Mouse (Mus musculus) MEL (cell line): ENCODE data around the gene Gm20388. TPM values are rescaled to one million over a fixed set of nuclear protein-coding genes. Genes with fewer than 3 reads are reported as not detected.

ENCODE experiments used
- DNase-seq: peaks from one replicate; pipeline ENCODE4 v3.0.0; 2011; ENCODE audit warnings: low read depth, low spot score
- H3K27ac ChIP-seq: 2 replicates; pipeline ENCODE4 v1.5.1; 2012; ENCODE audit warnings: low read depth, mild to moderate bottlenecking, control low read depth, low read length, moderate library complexity; ENCODE audit not compliant: control insufficient read depth
- H3K27me3 ChIP-seq, 2 experiments: fragments of 150-350 bp in 1 of 2; sonication (generic) in 1 of 2; 2 replicates each; pipeline ENCODE4 v1.6.1; 2012; ENCODE audit warnings: low read length in 2 of 2, mild to moderate bottlenecking in 2 of 2, improper control_type of control experiment in 1 of 2, moderate library complexity in 1 of 2; ENCODE audit not compliant: insufficient read depth in 2 of 2, control insufficient read depth in 1 of 2
- H3K36me3 ChIP-seq, 2 experiments: 2 replicates each; pipeline ENCODE4 v1.6.1; 2012 to 2014; ENCODE audit warnings: low read length in 2 of 2, improper control_type of control experiment in 1 of 2, inconsistent platforms in 1 of 2, mild to moderate bottlenecking in 1 of 2; ENCODE audit not compliant: insufficient read depth in 2 of 2, control insufficient read depth in 1 of 2
- H3K4me1 ChIP-seq, 2 experiments: fragments of 150-350 bp in 1 of 2; sonication (generic) in 1 of 2; 2 replicates each; pipeline ENCODE4 v1.6.1; 2012; ENCODE audit warnings: low read length in 2 of 2, improper control_type of control experiment in 1 of 2, mild to moderate bottlenecking in 1 of 2; ENCODE audit not compliant: insufficient read depth in 2 of 2, control insufficient read depth in 1 of 2
- H3K4me3 ChIP-seq, 2 experiments: fragments of 150-350 bp in 1 of 2; sonication (generic) in 1 of 2; 2 replicates each; pipeline ENCODE4 v1.5.1; 2012; ENCODE audit warnings: low read depth in 2 of 2, low read length in 2 of 2, mild to moderate bottlenecking in 2 of 2, moderate library complexity in 2 of 2, control low read depth in 1 of 2, improper control_type of control experiment in 1 of 2; ENCODE audit not compliant: control insufficient read depth in 1 of 2, insufficient read depth in 1 of 2
- H3K79me2 ChIP-seq: 2 replicates; pipeline ENCODE4 v1.6.1; 2012; ENCODE audit warnings: mild to moderate bottlenecking, low read length, moderate library complexity; ENCODE audit not compliant: control insufficient read depth, poor library complexity, insufficient read depth
- H3K9ac ChIP-seq: 2 replicates; pipeline ENCODE4 v1.6.1; 2012; ENCODE audit warnings: low read depth, mild to moderate bottlenecking, control low read depth, low read length, moderate library complexity; ENCODE audit not compliant: control insufficient read depth, poor library complexity, severe bottlenecking
- H3K9me3 ChIP-seq: fragments of 150-350 bp; sonication (generic); replicated peaks from 2 replicates; pipeline ENCODE4 v1.6.1; 2012; ENCODE audit warnings: mild to moderate bottlenecking, low read length, improper control_type of control experiment, moderate library complexity; ENCODE audit not compliant: insufficient read depth
- BHLHE40 ChIP-seq: IDR thresholded peaks from 2 replicates; pipeline ENCODE4 v1.6.1; 2012; ENCODE audit warnings: low read depth, mild to moderate bottlenecking, inconsistent platforms, low read length, improper control_type of control experiment, borderline replicate concordance
- CHD1 ChIP-seq: IDR thresholded peaks from 2 replicates; pipeline ENCODE4 v1.6.1; 2012; ENCODE audit warnings: low read depth, mild to moderate bottlenecking, inconsistent platforms, low read length, improper control_type of control experiment
- CHD2 ChIP-seq: IDR thresholded peaks from 2 replicates; pipeline ENCODE4 v1.6.1; 2011; ENCODE audit warnings: low read length, improper control_type of control experiment
- ELF1 ChIP-seq: IDR thresholded peaks from 2 replicates; pipeline ENCODE4 v1.6.1; 2014; ENCODE audit warnings: low read depth, mild to moderate bottlenecking, inconsistent platforms, low read length, improper control_type of control experiment, moderate library complexity
- GATA1 ChIP-seq: IDR thresholded peaks from 2 replicates; pipeline ENCODE4 v1.6.1; 2011; ENCODE audit warnings: low read depth, low read length, improper control_type of control experiment
- JUND ChIP-seq: IDR thresholded peaks from 2 replicates; pipeline ENCODE4 v1.6.1; 2011; ENCODE audit warnings: low read depth, mild to moderate bottlenecking, improper control_type of control experiment, low read length
- MAFK ChIP-seq: IDR thresholded peaks from 2 replicates; pipeline ENCODE4 v1.6.1; 2011; ENCODE audit warnings: low read depth, mild to moderate bottlenecking, low read length, improper control_type of control experiment, borderline replicate concordance
- MAZ ChIP-seq: IDR thresholded peaks from 2 replicates; pipeline ENCODE4 v1.6.1; 2012; ENCODE audit warnings: low read depth, mild to moderate bottlenecking, inconsistent platforms, low read length, improper control_type of control experiment
- MXI1 ChIP-seq: IDR thresholded peaks from 2 replicates; pipeline ENCODE4 v1.6.1; 2011; ENCODE audit warnings: mild to moderate bottlenecking, low read depth, low read length, improper control_type of control experiment
- POLR2A ChIP-seq, 2 experiments: IDR thresholded peaks; 2 replicates each; pipeline ENCODE4 v1.6.1; 2011 to 2012; ENCODE audit warnings: low read length in 2 of 2, mild to moderate bottlenecking in 2 of 2, control low read depth in 1 of 2, improper control_type of control experiment in 1 of 2, low read depth in 1 of 2, moderate library complexity in 1 of 2; ENCODE audit not compliant: control insufficient read depth in 1 of 2, insufficient read depth in 1 of 2, poor library complexity in 1 of 2
- SMC3 ChIP-seq: IDR thresholded peaks from 2 replicates; pipeline ENCODE4 v1.6.1; 2011; ENCODE audit warnings: low read depth, low read length, improper control_type of control experiment
- TAL1 ChIP-seq: IDR thresholded peaks from 2 replicates; pipeline ENCODE4 v1.6.1; 2012; ENCODE audit warnings: mild to moderate bottlenecking, inconsistent platforms, low read length, moderate library complexity, mixed read lengths
- TBP ChIP-seq: IDR thresholded peaks from 2 replicates; pipeline ENCODE4 v1.8.0; 2011; ENCODE audit warnings: low read depth, low read length, improper control_type of control experiment
- TCF12 ChIP-seq: IDR thresholded peaks from 2 replicates; pipeline ENCODE4 v1.6.1; 2014; ENCODE audit warnings: low read depth, mild to moderate bottlenecking, inconsistent platforms, low read length, improper control_type of control experiment, moderate library complexity
- USF1 ChIP-seq: IDR thresholded peaks from 2 replicates; pipeline ENCODE4 v1.6.1; 2014; ENCODE audit warnings: low read depth, mild to moderate bottlenecking, inconsistent platforms, low read length, improper control_type of control experiment, moderate library complexity
- ZC3H11A ChIP-seq: IDR thresholded peaks from 2 replicates; pipeline ENCODE4 v1.6.1; 2012; ENCODE audit warnings: low read depth, mild to moderate bottlenecking, inconsistent platforms, low read length, improper control_type of control experiment
- ZKSCAN1 ChIP-seq: IDR thresholded peaks from 2 replicates; pipeline ENCODE4 v1.6.1; 2012; ENCODE audit warnings: low read depth, mild to moderate bottlenecking, inconsistent platforms, low read length, improper control_type of control experiment, moderate library complexity
- ZNF384 ChIP-seq: IDR thresholded peaks from 2 replicates; pipeline ENCODE4 v1.6.1; 2012; ENCODE audit warnings: low read depth, mild to moderate bottlenecking, inconsistent platforms, low read length, improper control_type of control experiment
- polyA plus RNA-seq, 2 experiments: library from polyadenylated mRNA; stranded (reverse) in 1 of 2; unstranded in 1 of 2; fragments of >175 nt in 1 of 2; fragments of >200 nt in 1 of 2; gene quantifications; 2 replicates each; pipeline versions ENCODE4 v1.2.1 to v1.2.4; 2012; ENCODE audit warnings: low replicate concordance in 2 of 2, low read depth in 1 of 2; ENCODE audit not compliant: insufficient read length in 2 of 2, insufficient read depth in 1 of 2, missing spikeins in 1 of 2
- total RNA-seq: library from RNA; depleted of rRNA; stranded (reverse); fragments of 300-350 nt; gene quantifications from 2 replicates; pipeline ENCODE4 v1.2.3, GENCODE M21; 2012

Gene Gm20388
- total and polyA plus RNA-seq, 3 experiments: 11.1 to 17.8 TPM; not detected in 1

- DNase-seq: no peak
- Histone ChIP-seq H3K36me3 (no peaks in the 10 kb centered on the region), H3K9me3 (no peaks in the 10 kb centered on the region), H3K4me1 (no peaks in the 10 kb centered on the region), H3K27me3 (no peaks in the 10 kb centered on the region), H3K79me2 (no peaks in the 10 kb centered on the region), H3K4me3 (no peak overlapping the region), H3K27ac (no peak overlapping the region), H3K9ac (no peak overlapping the region)
- no peak for TF ChIP-seq ZNF384
- TF ChIP-seq POLR2A (IDR thresholded peaks at IDR 0.05; ENCODE audit: control insufficient read depth in 1 of 2, insufficient read depth in 1 of 2, low read depth in 1 of 2, low read length in 2 of 2, poor library complexity in 1 of 2): no peak
- no peak for TF ChIP-seq MAFK
- TF ChIP-seq TAL1: no peak
- TF ChIP-seq ZKSCAN1: no peak
- no peak for TF ChIP-seq MXI1
- no peak for TF ChIP-seq BHLHE40
- no peak for TF ChIP-seq GATA1
- TF ChIP-seq TCF12: no peak
- no peak for TF ChIP-seq CHD1
These were observed 866.5 kb downstream of the Gm20388 start for GRCm38 (mm10) chr8:120777184-120777583.

- Histone ChIP-seq H3K79me2 (no peaks in the 10 kb centered on the region), H3K27ac (no peak overlapping the region), H3K36me3 (no peaks in the 10 kb centered on the region), H3K4me1 (no peaks in the 10 kb centered on the region), H3K9me3 (no peaks in the 10 kb centered on the region), H3K9ac (no peak overlapping the region), H3K4me3 (no peak overlapping the region), H3K27me3 (no peaks in the 10 kb centered on the region)
- DNase-seq: no peak
- TF ChIP-seq SMC3: no peak
- no peak for TF ChIP-seq TBP
- no peak for TF ChIP-seq MXI1
- no peak for TF ChIP-seq JUND
- no peak for TF ChIP-seq ELF1
- no peak for TF ChIP-seq MAZ
- no peak for TF ChIP-seq USF1
- no peak for TF ChIP-seq ZC3H11A
- no peak for TF ChIP-seq CHD2
- no peak for TF ChIP-seq TCF12
- TF ChIP-seq POLR2A (IDR thresholded peaks at IDR 0.05; ENCODE audit: control insufficient read depth in 1 of 2, insufficient read depth in 1 of 2, low read depth in 1 of 2, low read length in 2 of 2, poor library complexity in 1 of 2): no peak
These were observed 867.1 kb downstream of the Gm20388 start for GRCm38 (mm10) chr8:120777732-120778131.
